Mouse (Mus musculus) MEL (cell line): ENCODE measurements at regions not wholly inside any gene's neighbourhood (a gene's known extent, or its start where the extent isn't known, plus 50 kb on each side); places are given as distances from the start of the nearest gene placed in this dataset.

Source experiments
- DNase-seq: peaks from one replicate; pipeline ENCODE4 v3.0.0; 2011; ENCODE audit warnings: low read depth, low spot score
- H3K27ac ChIP-seq: 2 replicates; pipeline ENCODE4 v1.5.1; 2012; ENCODE audit warnings: low read depth, mild to moderate bottlenecking, control low read depth, low read length, moderate library complexity; ENCODE audit not compliant: control insufficient read depth
- H3K27me3 ChIP-seq, 2 experiments: fragments of 150-350 bp in 1 of 2; sonication (generic) in 1 of 2; 2 replicates each; pipeline ENCODE4 v1.6.1; 2012; ENCODE audit warnings: low read length in 2 of 2, mild to moderate bottlenecking in 2 of 2, improper control_type of control experiment in 1 of 2, moderate library complexity in 1 of 2; ENCODE audit not compliant: insufficient read depth in 2 of 2, control insufficient read depth in 1 of 2
- H3K36me3 ChIP-seq, 2 experiments: 2 replicates each; pipeline ENCODE4 v1.6.1; 2012 to 2014; ENCODE audit warnings: low read length in 2 of 2, improper control_type of control experiment in 1 of 2, inconsistent platforms in 1 of 2, mild to moderate bottlenecking in 1 of 2; ENCODE audit not compliant: insufficient read depth in 2 of 2, control insufficient read depth in 1 of 2
- H3K4me1 ChIP-seq, 2 experiments: fragments of 150-350 bp in 1 of 2; sonication (generic) in 1 of 2; 2 replicates each; pipeline ENCODE4 v1.6.1; 2012; ENCODE audit warnings: low read length in 2 of 2, improper control_type of control experiment in 1 of 2, mild to moderate bottlenecking in 1 of 2; ENCODE audit not compliant: insufficient read depth in 2 of 2, control insufficient read depth in 1 of 2
- H3K4me3 ChIP-seq, 2 experiments: fragments of 150-350 bp in 1 of 2; sonication (generic) in 1 of 2; 2 replicates each; pipeline ENCODE4 v1.5.1; 2012; ENCODE audit warnings: low read depth in 2 of 2, low read length in 2 of 2, mild to moderate bottlenecking in 2 of 2, moderate library complexity in 2 of 2, control low read depth in 1 of 2, improper control_type of control experiment in 1 of 2; ENCODE audit not compliant: control insufficient read depth in 1 of 2, insufficient read depth in 1 of 2
- H3K79me2 ChIP-seq: 2 replicates; pipeline ENCODE4 v1.6.1; 2012; ENCODE audit warnings: mild to moderate bottlenecking, low read length, moderate library complexity; ENCODE audit not compliant: control insufficient read depth, poor library complexity, insufficient read depth
- H3K9ac ChIP-seq: 2 replicates; pipeline ENCODE4 v1.6.1; 2012; ENCODE audit warnings: low read depth, mild to moderate bottlenecking, control low read depth, low read length, moderate library complexity; ENCODE audit not compliant: control insufficient read depth, poor library complexity, severe bottlenecking
- H3K9me3 ChIP-seq: fragments of 150-350 bp; sonication (generic); replicated peaks from 2 replicates; pipeline ENCODE4 v1.6.1; 2012; ENCODE audit warnings: mild to moderate bottlenecking, low read length, improper control_type of control experiment, moderate library complexity; ENCODE audit not compliant: insufficient read depth
- BHLHE40 ChIP-seq: IDR thresholded peaks from 2 replicates; pipeline ENCODE4 v1.6.1; 2012; ENCODE audit warnings: low read depth, mild to moderate bottlenecking, inconsistent platforms, low read length, improper control_type of control experiment, borderline replicate concordance
- CHD1 ChIP-seq: IDR thresholded peaks from 2 replicates; pipeline ENCODE4 v1.6.1; 2012; ENCODE audit warnings: low read depth, mild to moderate bottlenecking, inconsistent platforms, low read length, improper control_type of control experiment
- E2F4 ChIP-seq: IDR thresholded peaks from 2 replicates; pipeline ENCODE4 v1.6.1; 2011; ENCODE audit warnings: low read depth, low read length, improper control_type of control experiment, borderline replicate concordance
- ELF1 ChIP-seq: IDR thresholded peaks from 2 replicates; pipeline ENCODE4 v1.6.1; 2014; ENCODE audit warnings: low read depth, mild to moderate bottlenecking, inconsistent platforms, low read length, improper control_type of control experiment, moderate library complexity
- EP300 ChIP-seq, 2 experiments: IDR thresholded peaks; 2 replicates each; pipeline ENCODE4 v1.6.1; 2011; ENCODE audit warnings: improper control_type of control experiment in 2 of 2, low read length in 2 of 2, low read depth in 1 of 2, mild to moderate bottlenecking in 1 of 2
- GABPA ChIP-seq: IDR thresholded peaks from 2 replicates; pipeline ENCODE4 v1.6.1; 2012; ENCODE audit warnings: low read depth, mild to moderate bottlenecking, inconsistent platforms, low read length, improper control_type of control experiment, moderate library complexity
- JUND ChIP-seq: IDR thresholded peaks from 2 replicates; pipeline ENCODE4 v1.6.1; 2011; ENCODE audit warnings: low read depth, mild to moderate bottlenecking, improper control_type of control experiment, low read length
- MAFK ChIP-seq: IDR thresholded peaks from 2 replicates; pipeline ENCODE4 v1.6.1; 2011; ENCODE audit warnings: low read depth, mild to moderate bottlenecking, low read length, improper control_type of control experiment, borderline replicate concordance
- MXI1 ChIP-seq: IDR thresholded peaks from 2 replicates; pipeline ENCODE4 v1.6.1; 2011; ENCODE audit warnings: mild to moderate bottlenecking, low read depth, low read length, improper control_type of control experiment
- MYB ChIP-seq: IDR thresholded peaks from 2 replicates; pipeline ENCODE4 v1.6.1; 2011; ENCODE audit warnings: mild to moderate bottlenecking, low read depth, low read length, improper control_type of control experiment
- NELFE ChIP-seq: IDR thresholded peaks from 2 replicates; pipeline ENCODE4 v1.6.1; 2011; ENCODE audit warnings: low read depth, low read length, improper control_type of control experiment
- NRF1 ChIP-seq: IDR thresholded peaks from 2 replicates; pipeline ENCODE4 v1.6.1; 2014; ENCODE audit warnings: low read depth, mild to moderate bottlenecking, inconsistent platforms, low read length, improper control_type of control experiment, moderate library complexity; ENCODE audit not compliant: poor library complexity, insufficient read depth, severe bottlenecking
- POLR2AphosphoS5 ChIP-seq: IDR thresholded peaks from 2 replicates; pipeline ENCODE4 v1.6.1; 2012; ENCODE audit warnings: low read depth, borderline replicate concordance, mild to moderate bottlenecking, inconsistent platforms, low read length, moderate library complexity, mixed read lengths
- SIN3A ChIP-seq: IDR thresholded peaks from 2 replicates; pipeline ENCODE4 v1.6.1; 2012; ENCODE audit warnings: low read length, improper control_type of control experiment, inconsistent platforms
- SMC3 ChIP-seq: IDR thresholded peaks from 2 replicates; pipeline ENCODE4 v1.6.1; 2011; ENCODE audit warnings: low read depth, low read length, improper control_type of control experiment
- TAL1 ChIP-seq: IDR thresholded peaks from 2 replicates; pipeline ENCODE4 v1.6.1; 2012; ENCODE audit warnings: mild to moderate bottlenecking, inconsistent platforms, low read length, moderate library complexity, mixed read lengths
- TBP ChIP-seq: IDR thresholded peaks from 2 replicates; pipeline ENCODE4 v1.8.0; 2011; ENCODE audit warnings: low read depth, low read length, improper control_type of control experiment
- TCF12 ChIP-seq: IDR thresholded peaks from 2 replicates; pipeline ENCODE4 v1.6.1; 2014; ENCODE audit warnings: low read depth, mild to moderate bottlenecking, inconsistent platforms, low read length, improper control_type of control experiment, moderate library complexity
- USF2 ChIP-seq, 2 experiments: IDR thresholded peaks; 2 replicates each; pipeline ENCODE4 v1.6.1; 2011 to 2012; ENCODE audit warnings: improper control_type of control experiment in 2 of 2, low read length in 2 of 2, borderline replicate concordance in 1 of 2, inconsistent platforms in 1 of 2, low read depth in 1 of 2, mild to moderate bottlenecking in 1 of 2; ENCODE audit not compliant: insufficient read depth in 1 of 2
- ZKSCAN1 ChIP-seq: IDR thresholded peaks from 2 replicates; pipeline ENCODE4 v1.6.1; 2012; ENCODE audit warnings: low read depth, mild to moderate bottlenecking, inconsistent platforms, low read length, improper control_type of control experiment, moderate library complexity
- ZMIZ1 ChIP-seq: IDR thresholded peaks from 2 replicates; pipeline ENCODE4 v1.6.1; 2012; ENCODE audit warnings: low read depth, mild to moderate bottlenecking, inconsistent platforms, low read length, improper control_type of control experiment, moderate library complexity

DNA sequence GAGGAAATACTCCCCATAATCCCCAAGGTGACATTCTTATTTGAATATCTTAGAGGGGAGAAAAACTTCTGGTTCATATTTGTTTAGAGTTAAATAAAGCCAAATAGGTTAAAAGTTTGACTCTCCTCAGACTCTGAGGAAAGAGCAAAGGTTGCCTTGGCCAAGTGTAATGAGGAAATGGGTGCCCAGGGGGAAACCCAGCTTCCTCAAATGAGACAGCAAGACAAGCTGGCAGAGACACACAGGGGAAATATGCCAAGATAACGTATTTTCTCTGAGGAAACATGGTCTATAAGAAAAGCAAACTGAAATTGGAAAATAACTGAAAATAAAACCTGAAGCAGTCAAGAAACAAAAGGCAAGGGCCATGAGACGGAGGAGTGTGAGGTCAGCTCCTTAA lies 1632.6 kb upstream of the Pabpc4l start:
- H3K9me3 ChIP-seq: no peaks in the 10 kb centered on the region
- no peaks in the 10 kb centered on the region for H3K4me1 ChIP-seq
- TF ChIP-seq SMC3 (no peak), SIN3A (no peak), NRF1 (no peak)
- no peak for DNase-seq
- no peaks in the 10 kb centered on the region for H3K79me2 ChIP-seq
- H3K36me3 ChIP-seq: no peaks in the 10 kb centered on the region
- no peak overlapping the region for H3K9ac ChIP-seq
- no peak overlapping the region for H3K4me3 ChIP-seq
- no peaks in the 10 kb centered on the region for H3K27me3 ChIP-seq
- H3K27ac ChIP-seq: no peak overlapping the region

DNA sequence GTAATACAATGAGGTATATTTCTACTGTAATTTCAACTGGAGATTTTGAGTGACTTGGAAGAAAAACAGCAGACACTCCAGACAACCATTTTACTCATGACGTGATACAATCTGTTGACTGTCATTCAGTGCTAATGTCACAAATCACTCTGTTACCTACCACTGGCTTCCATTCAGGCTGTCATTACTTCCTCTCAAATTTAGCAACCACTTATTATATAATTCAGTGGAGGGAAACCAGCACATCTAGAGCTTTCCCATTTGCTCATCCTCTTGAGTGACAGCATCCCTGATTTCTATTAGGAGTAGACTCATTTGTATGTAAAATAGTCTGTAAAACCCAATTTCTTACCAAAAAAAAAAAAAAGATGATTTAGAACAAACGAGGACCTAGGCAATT lies 1627.3 kb upstream of the Pabpc4l start:
- H3K9ac ChIP-seq: no peak overlapping the region
- no peaks in the 10 kb centered on the region for H3K9me3 ChIP-seq
- H3K27ac ChIP-seq: no peak overlapping the region
- H3K4me1 ChIP-seq: no peaks in the 10 kb centered on the region
- TF ChIP-seq CHD1 (no peak), TAL1 (no peak), ELF1 (no peak), ZMIZ1 (no peak), USF2 (IDR thresholded peaks at IDR 0.05; ENCODE audit: borderline replicate concordance in 1 of 2, insufficient read depth in 1 of 2, low read depth in 1 of 2, low read length in 2 of 2) (no peak), SIN3A (no peak)
- H3K27me3 ChIP-seq: no peaks in the 10 kb centered on the region
- DNase-seq: no peak
- no peaks in the 10 kb centered on the region for H3K36me3 ChIP-seq
- H3K79me2 ChIP-seq: no peaks in the 10 kb centered on the region
- no peak overlapping the region for H3K4me3 ChIP-seq

DNA sequence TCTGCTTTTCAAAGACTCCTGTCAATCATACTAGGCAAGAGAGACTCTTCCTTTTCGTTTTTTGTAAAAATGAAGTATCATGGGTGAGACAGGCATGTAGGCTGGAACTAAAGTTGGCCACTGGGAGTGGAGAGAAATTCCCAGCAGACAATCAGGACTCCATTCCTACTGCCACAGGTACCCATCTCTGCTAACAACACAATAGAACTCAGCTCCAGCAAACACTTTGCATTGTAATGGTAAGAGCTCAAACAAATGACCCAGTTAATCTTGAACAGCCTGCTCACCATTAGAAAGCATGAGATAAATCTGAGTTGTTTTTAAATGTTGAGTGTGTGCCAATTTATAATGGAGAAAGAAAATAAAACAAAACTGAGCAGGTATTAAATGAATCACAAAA lies 1620.6 kb upstream of the Pabpc4l start:
- no peaks in the 10 kb centered on the region for H3K27me3 ChIP-seq
- TF ChIP-seq MXI1 (no peak), SIN3A (no peak), BHLHE40 (no peak), NELFE (no peak), E2F4 (no peak), TAL1 (no peak), TCF12 (no peak), POLR2AphosphoS5 (no peak), USF2 (IDR thresholded peaks at IDR 0.05; ENCODE audit: borderline replicate concordance in 1 of 2, insufficient read depth in 1 of 2, low read depth in 1 of 2, low read length in 2 of 2) (no peak), ZKSCAN1 (no peak), GABPA (no peak), MYB (no peak), NRF1 (no peak), JUND (no peak), TBP (no peak), MAFK (no peak), EP300 (IDR thresholded peaks at IDR 0.05; ENCODE audit: low read depth in 1 of 2, low read length in 2 of 2) (no peak)
- TF ChIP-seq, all 39 proteins: peak for 0
- Histone ChIP-seq H3K4me1 (no peaks in the 10 kb centered on the region), H3K36me3 (no peaks in the 10 kb centered on the region), H3K4me3 (no peak overlapping the region), H3K79me2 (no peaks in the 10 kb centered on the region), H3K9ac (no peak overlapping the region), H3K9me3 (no peaks in the 10 kb centered on the region), H3K27ac (no peak overlapping the region)
- DNase-seq: no peak
